Mouse (Mus musculus): ENCODE results near the gene Tesc. TPM values are rescaled to one million over a fixed set of nuclear protein-coding genes. Genes with fewer than 3 reads are reported as not detected.
A peak's percentile ranks its signal among the peaks of the same experiment; 100 is the strongest.

Tesc gene
- polyA plus RNA-seq, 1 experiment from 2014 or later = 12.1 TPM

- DNase-seq (ENCODE audit: low spot score) (no peak), ATAC-seq (ENCODE audit: low read depth) (no peak)
- no peak overlapping the region for H3K27ac ChIP-seq (replicated peaks; ENCODE audit: low read depth, low read length)
- H3K9ac ChIP-seq (ENCODE audit: low read depth, low read length) = no peak overlapping the region
- no peaks in the 10 kb centered on the region for H3K9me3 ChIP-seq (ENCODE audit: control insufficient read depth, low read length)
- no peak overlapping the region for H3K4me3 ChIP-seq (ENCODE audit: low read depth, low read length)
- no peak overlapping the region for H3K4me2 ChIP-seq (ENCODE audit: low read depth, low read length)
- peaks cover 18% of the 10 kb centered on the region for H3K4me1 ChIP-seq (ENCODE audit: control insufficient read depth, insufficient read depth, low read length)
- H3K27me3 ChIP-seq (replicated peaks; ENCODE audit: control insufficient read depth, insufficient read depth, low read length) = no peaks in the 10 kb centered on the region
- peaks cover 20% of the 10 kb centered on the region for H3K36me3 ChIP-seq (ENCODE audit: control insufficient read depth, insufficient read depth, low read length)
- WGBS = 35% methylated on average over 7 of the region's 7 CpGs
Measured at GRCm38 (mm10) chr5:118086956-118087355, 59.4 kb downstream of the Tesc start.

GRCm38 (mm10) chr5:118089102-118089501 lies 61.6 kb downstream of the Tesc start:
- Histone ChIP-seq H3K4me3 (ENCODE audit: low read depth, low read length) (no peak overlapping the region), H3K9me3 (ENCODE audit: control insufficient read depth, low read length) (no peaks in the 10 kb centered on the region), H3K4me2 (ENCODE audit: low read depth, low read length) (no peak overlapping the region), H3K9ac (ENCODE audit: low read depth, low read length) (peak overlapping the region; percentile 25; the same call in 1 of the 2 replicates), H3K27me3 (replicated peaks; ENCODE audit: control insufficient read depth, insufficient read depth, low read length) (no peaks in the 10 kb centered on the region), H3K27ac (replicated peaks; ENCODE audit: low read depth, low read length) (no peak overlapping the region), H3K36me3 (ENCODE audit: control insufficient read depth, insufficient read depth, low read length) (peaks cover 40% of the 10 kb centered on the region), H3K4me1 (ENCODE audit: control insufficient read depth, insufficient read depth, low read length) (0 out of 2 replicates have a peak, but pooled peaks cover 4% of the 10 kb centered on the region)
- ATAC-seq (ENCODE audit: low read depth) (peak; percentile 77; the same call in 1 of the 2 replicates), DNase-seq (ENCODE audit: low spot score) (peak; percentile 45)
- WGBS = 39% methylated on average over 7 of the region's 7 CpGs

GRCm38 (mm10) chr5:118090101-118090500 lies 62.6 kb downstream of the Tesc start:
- Histone ChIP-seq H3K4me2 (ENCODE audit: low read depth, low read length) (no peak overlapping the region), H3K27ac (replicated peaks; ENCODE audit: low read depth, low read length) (no peak overlapping the region), H3K36me3 (ENCODE audit: control insufficient read depth, insufficient read depth, low read length) (peaks cover 50% of the 10 kb centered on the region), H3K9ac (ENCODE audit: low read depth, low read length) (no peak overlapping the region), H3K9me3 (ENCODE audit: control insufficient read depth, low read length) (no peaks in the 10 kb centered on the region), H3K4me3 (ENCODE audit: low read depth, low read length) (no peak overlapping the region), H3K27me3 (replicated peaks; ENCODE audit: control insufficient read depth, insufficient read depth, low read length) (no peaks in the 10 kb centered on the region), H3K4me1 (ENCODE audit: control insufficient read depth, insufficient read depth, low read length) (no peaks in the 10 kb centered on the region)
- DNase-seq (ENCODE audit: low spot score) (no peak), ATAC-seq (ENCODE audit: low read depth) (no peak)
- WGBS = 96% methylated on average over 6 of the region's 6 CpGs

GRCm38 (mm10) chr5:118090837-118091236 lies 63.3 kb downstream of the Tesc start:
- DNase-seq (ENCODE audit: low spot score) = no peak
- H3K27ac ChIP-seq (replicated peaks; ENCODE audit: low read depth, low read length) = no peak overlapping the region
- 100% methylated on average over 2 of the region's 2 CpGs for WGBS
- H3K27me3 ChIP-seq (replicated peaks; ENCODE audit: control insufficient read depth, insufficient read depth, low read length) = no peaks in the 10 kb centered on the region
- peaks cover 57% of the 10 kb centered on the region for H3K36me3 ChIP-seq (ENCODE audit: control insufficient read depth, insufficient read depth, low read length)
- no peak for ATAC-seq (ENCODE audit: low read depth)
- no peak overlapping the region for H3K9ac ChIP-seq (ENCODE audit: low read depth, low read length)
- H3K9me3 ChIP-seq (ENCODE audit: control insufficient read depth, low read length) = no peaks in the 10 kb centered on the region
- no peaks in the 10 kb centered on the region for H3K4me1 ChIP-seq (ENCODE audit: control insufficient read depth, insufficient read depth, low read length)
- H3K4me2 ChIP-seq (ENCODE audit: low read depth, low read length) = no peak overlapping the region
- no peak overlapping the region for H3K4me3 ChIP-seq (ENCODE audit: low read depth, low read length)

GRCm38 (mm10) chr5:118093321-118094035 lies 65.9 kb downstream of the Tesc start:
- Histone ChIP-seq H3K9me3 (ENCODE audit: control insufficient read depth, low read length) (no peaks in the 10 kb centered on the region), H3K36me3 (ENCODE audit: control insufficient read depth, insufficient read depth, low read length) (peaks cover 67% of the 10 kb centered on the region), H3K4me1 (ENCODE audit: control insufficient read depth, insufficient read depth, low read length) (no peaks in the 10 kb centered on the region), H3K27ac (replicated peaks; ENCODE audit: low read depth, low read length) (no peak overlapping the region), H3K27me3 (replicated peaks; ENCODE audit: control insufficient read depth, insufficient read depth, low read length) (no peaks in the 10 kb centered on the region), H3K9ac (ENCODE audit: low read depth, low read length) (no peak overlapping the region), H3K4me3 (ENCODE audit: low read depth, low read length) (no peak overlapping the region), H3K4me2 (ENCODE audit: low read depth, low read length) (no peak overlapping the region)
- no peak for ATAC-seq (ENCODE audit: low read depth)
- no peak for DNase-seq (ENCODE audit: low spot score)
- WGBS = 77% methylated on average over 11 of the region's 11 CpGs

- Histone ChIP-seq H3K27me3 (replicated peaks; ENCODE audit: control insufficient read depth, insufficient read depth, low read length) (no peaks in the 10 kb centered on the region), H3K4me1 (ENCODE audit: control insufficient read depth, insufficient read depth, low read length) (peaks cover 2% of the 10 kb centered on the region; the same call in 1 of the 2 replicates), H3K9ac (ENCODE audit: low read depth, low read length) (no peak overlapping the region), H3K4me3 (ENCODE audit: low read depth, low read length) (no peak overlapping the region), H3K4me2 (ENCODE audit: low read depth, low read length) (no peak overlapping the region), H3K9me3 (ENCODE audit: control insufficient read depth, low read length) (no peaks in the 10 kb centered on the region), H3K27ac (replicated peaks; ENCODE audit: low read depth, low read length) (no peak overlapping the region), H3K36me3 (ENCODE audit: control insufficient read depth, insufficient read depth, low read length) (peaks cover 66% of the 10 kb centered on the region)
- ATAC-seq (ENCODE audit: low read depth) = no peak
- no peak for DNase-seq (ENCODE audit: low spot score)
- 87% methylated on average over 11 of the region's 11 CpGs for WGBS
Measured at GRCm38 (mm10) chr5:118095433-118095832, 67.9 kb downstream of the Tesc start.

GRCm38 (mm10) chr5:118095849-118096248 lies 68.3 kb downstream of the Tesc start:
- no peaks in the 10 kb centered on the region for H3K9me3 ChIP-seq (ENCODE audit: control insufficient read depth, low read length)
- 84% methylated on average over 4 of the region's 4 CpGs for WGBS
- no peak overlapping the region for H3K4me2 ChIP-seq (ENCODE audit: low read depth, low read length)
- H3K9ac ChIP-seq (ENCODE audit: low read depth, low read length) = no peak overlapping the region
- no peaks in the 10 kb centered on the region for H3K27me3 ChIP-seq (replicated peaks; ENCODE audit: control insufficient read depth, insufficient read depth, low read length)
- peaks cover 66% of the 10 kb centered on the region for H3K36me3 ChIP-seq (ENCODE audit: control insufficient read depth, insufficient read depth, low read length)
- DNase-seq (ENCODE audit: low spot score) (no peak), ATAC-seq (ENCODE audit: low read depth) (no peak)
- peaks cover 5% of the 10 kb centered on the region; the same call in 1 of the 2 replicates for H3K4me1 ChIP-seq (ENCODE audit: control insufficient read depth, insufficient read depth, low read length)
- no peak overlapping the region for H3K27ac ChIP-seq (replicated peaks; ENCODE audit: low read depth, low read length)
- H3K4me3 ChIP-seq (ENCODE audit: low read depth, low read length) = no peak overlapping the region

GRCm38 (mm10) chr5:118096317-118096716 lies 68.8 kb downstream of the Tesc start:
- H3K36me3 ChIP-seq (ENCODE audit: control insufficient read depth, insufficient read depth, low read length) = peaks cover 66% of the 10 kb centered on the region
- 90% methylated on average over 3 of the region's 3 CpGs for WGBS
- no peak for DNase-seq (ENCODE audit: low spot score)

More at GRCm38 (mm10) chr5:118096317-118096716, 68.8 kb downstream of the Tesc start:
- ATAC-seq (ENCODE audit: low read depth) = no peak
- no peaks in the 10 kb centered on the region for H3K9me3 ChIP-seq (ENCODE audit: control insufficient read depth, low read length)
- H3K4me3 ChIP-seq (ENCODE audit: low read depth, low read length) = no peak overlapping the region
- peaks cover 5% of the 10 kb centered on the region; the same call in 1 of the 2 replicates for H3K4me1 ChIP-seq (ENCODE audit: control insufficient read depth, insufficient read depth, low read length)
- no peaks in the 10 kb centered on the region for H3K27me3 ChIP-seq (replicated peaks; ENCODE audit: control insufficient read depth, insufficient read depth, low read length)
- no peak overlapping the region for H3K4me2 ChIP-seq (ENCODE audit: low read depth, low read length)
- no peak overlapping the region for H3K9ac ChIP-seq (ENCODE audit: low read depth, low read length)
- H3K27ac ChIP-seq (replicated peaks; ENCODE audit: low read depth, low read length) = no peak overlapping the region

Measured in embryonic facial prominence, embryonic 14.5 days (tissue).